2 mouse cellular contexts compared by ENCODE assay signal in genomic region chr1:178326950-178327349, GRCm38 (mm10).
TF ChIP-seq lines count a peak whose summit lies in the region.

No protein-coding gene starts in this region.

TF ChIP-seq in CH12.LX, 34 proteins besides CTCF, POLR2A, EP300 and RAD21:
- TF ChIP-seq ZC3H11A (IDR thresholded peaks at IDR 0.05; ENCODE audit: low read depth, low read length) (no peak), NELFE (IDR thresholded peaks at IDR 0.05; ENCODE audit: low read depth, low read length) (no peak), SIN3A (IDR thresholded peaks at IDR 0.05; ENCODE audit: low read length) (no peak), MAFK (IDR thresholded peaks at IDR 0.05; ENCODE audit: insufficient replicate concordance, low read length) (no peak), MAZ (IDR thresholded peaks at IDR 0.05; ENCODE audit: low read depth, low read length) (no peak), TCF12 (IDR thresholded peaks at IDR 0.05; ENCODE audit: low read depth, low read length) (no peak), JUND (conservative IDR thresholded peaks at IDR 0.05; ENCODE audit: low read depth, low read length) (no peak), ZNF384 (IDR thresholded peaks at IDR 0.05; ENCODE audit: low read depth, low read length) (no peak), E2F4 (IDR thresholded peaks at IDR 0.05; ENCODE audit: insufficient replicate concordance, low read depth, low read length) (no peak), ELF1 (IDR thresholded peaks at IDR 0.05; ENCODE audit: low read depth, low read length) (no peak)

TF ChIP-seq in MEL, 35 proteins besides CTCF, POLR2A, EP300 and RAD21:
- TF ChIP-seq POLR2AphosphoS2 (IDR thresholded peaks at IDR 0.05; ENCODE audit: low read length) (peak; percentile 44; the same call in 1 of the 2 replicates), USF1 (IDR thresholded peaks at IDR 0.05; ENCODE audit: low read depth, low read length) (no peak)
